Mouse (Mus musculus) hindbrain, embryonic 15.5 days (tissue): ENCODE results near the gene Vmn1r188. TPM values are rescaled to one million over a fixed set of nuclear protein-coding genes. Genes with fewer than 3 reads are reported as not detected.
"Not testable (repeated sequence)": the region's sequence is repeated elsewhere in the genome, so short reads cannot be mapped to it uniquely, and the experiment has no call there.

Source experiments
- ATAC-seq: fragments of 200-750 bp; cut with Nextera tagmentation; 2 replicates; pipeline ENCODE4 v1.8.0; 2017; ENCODE audit warnings: low read depth, moderate number of reproducible peaks, moderate TSS enrichment; ENCODE audit not compliant: low FRiP score
- H3K27ac ChIP-seq: fragments of 300-500 bp; sonication (generic); replicated peaks from 2 replicates; pipeline ENCODE4 v1.5.1; 2015; ENCODE audit warnings: mild to moderate bottlenecking, inconsistent platforms
- H3K27me3 ChIP-seq: fragments of 300-500 bp; sonication (generic); 2 replicates; pipeline ENCODE4 v1.6.1; 2015; ENCODE audit warnings: control low read depth, inconsistent platforms
- H3K36me3 ChIP-seq: fragments of 300-500 bp; sonication (generic); 2 replicates; pipeline ENCODE4 v1.6.1; 2015; ENCODE audit warnings: control low read depth, inconsistent platforms
- H3K4me1 ChIP-seq: fragments of 300-500 bp; sonication (generic); replicated peaks from 2 replicates; pipeline ENCODE4 v1.6.1; 2015; ENCODE audit warnings: control low read depth, inconsistent platforms
- H3K4me2 ChIP-seq: fragments of 300-500 bp; sonication (generic); 2 replicates; pipeline ENCODE4 v1.6.1; 2015; ENCODE audit warnings: moderate library complexity, mild to moderate bottlenecking, inconsistent platforms
- H3K4me3 ChIP-seq: fragments of 300-500 bp; sonication (generic); 2 replicates; pipeline ENCODE4 v1.5.1; 2015; ENCODE audit warnings: mild to moderate bottlenecking, inconsistent platforms
- H3K9ac ChIP-seq: fragments of 300-500 bp; sonication (generic); 2 replicates; pipeline ENCODE4 v1.6.1; 2015; ENCODE audit warnings: inconsistent platforms
- H3K9me3 ChIP-seq: fragments of 300-500 bp; sonication (generic); 2 replicates; pipeline ENCODE4 v1.6.1; 2016; ENCODE audit warnings: control low read depth, inconsistent platforms
- WGBS: fragments of 180-500 bp; shearing (Covaris S2); methylation state at CpG from one replicate; pipeline ENCODE4 v1.1.7; 2015; 5-methylcytosine and 5-hydroxymethylcytosine counted together
- microRNA-seq: library from miRNA; unstranded; fragments of <30 nt; microRNA quantifications from one replicate; pipeline ENCODE4, GENCODE M21; 2016
- polyA plus RNA-seq: library from polyadenylated mRNA; unstranded; fragments of >200 nt; fragmentation: Nextera tagmentation; extraction: Ambion mirVana; gene quantifications from 2 replicates; pipeline ENCODE4 v1.2.1, GENCODE M21; 2015

The Vmn1r188 gene
- polyA plus RNA-seq, 1 experiment from 2014 or later, result not detected

- Histone ChIP-seq H3K27me3 (no peaks in the 10 kb centered on the region), H3K9me3 (no peaks in the 10 kb centered on the region), H3K4me2 (no peak overlapping the region), H3K36me3 (no peaks in the 10 kb centered on the region), H3K27ac (no peak overlapping the region), H3K9ac (no peak overlapping the region), H3K4me3 (no peak overlapping the region), H3K4me1 (peaks cover 4% of the 10 kb centered on the region; the same call in 1 of the 2 replicates)
- WGBS, result 89% methylated on average over 1 of the region's 1 CpGs
- ATAC-seq, result no peak
Measured at GRCm38 (mm10) chr13:22053754-22054153, 30.5 kb upstream of the Vmn1r188 start.

DNA sequence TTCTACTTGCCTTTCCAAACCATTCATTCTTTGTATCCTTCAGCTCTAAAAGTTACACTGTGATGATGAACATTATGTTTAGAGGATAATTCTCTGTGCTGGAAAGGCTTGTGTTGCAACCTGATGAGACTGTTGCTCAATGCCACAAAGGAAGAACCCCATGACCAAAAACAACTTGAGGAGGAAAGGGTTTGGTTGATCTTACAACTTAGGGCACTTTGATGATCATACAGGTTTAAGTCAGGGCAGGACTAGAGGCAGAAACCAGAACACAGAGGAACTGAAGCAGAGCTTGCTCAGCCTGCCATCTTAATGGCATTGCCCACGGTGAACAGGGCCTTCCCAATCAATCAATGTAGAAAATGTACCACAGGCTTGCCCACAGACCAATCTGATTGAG lies 22.8 kb upstream of the Vmn1r188 start:
- Histone ChIP-seq H3K9me3 (no peaks in the 10 kb centered on the region), H3K4me1 (no peaks in the 10 kb centered on the region), H3K27ac (no peak overlapping the region), H3K27me3 (no peaks in the 10 kb centered on the region), H3K9ac (no peak overlapping the region), H3K4me3 (no peak overlapping the region), H3K4me2 (no peak overlapping the region), H3K36me3 (no peaks in the 10 kb centered on the region)
- WGBS, result 81% methylated on average over 1 of the region's 1 CpGs
- no peak for ATAC-seq

DNA sequence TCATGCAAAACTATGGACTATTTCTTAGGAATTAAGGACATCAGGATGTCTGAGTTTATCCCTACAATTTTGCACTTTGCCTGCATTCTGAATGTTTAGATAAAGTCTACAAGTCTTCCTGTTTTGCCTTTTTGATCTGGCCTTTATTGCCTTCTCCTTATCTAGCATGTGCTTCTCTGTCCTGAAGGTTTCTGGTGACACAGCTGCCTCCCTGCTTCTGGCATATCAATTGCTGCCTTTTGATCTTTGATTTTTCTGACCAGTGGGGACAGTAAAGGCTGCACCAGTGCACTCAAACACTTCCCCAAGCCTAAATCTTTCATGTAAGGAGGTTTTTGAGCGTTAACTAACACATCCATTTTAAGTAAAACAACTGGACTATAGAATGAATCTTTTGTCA lies 20.8 kb upstream of the Vmn1r188 start:
- 76% methylated on average over 1 of the region's 1 CpGs for WGBS
- no peaks in the 10 kb centered on the region for H3K36me3 ChIP-seq
- H3K27ac ChIP-seq, result no peak overlapping the region
- no peak for ATAC-seq
- no peaks in the 10 kb centered on the region for H3K9me3 ChIP-seq
- no peak overlapping the region for H3K4me3 ChIP-seq
- no peaks in the 10 kb centered on the region for H3K4me1 ChIP-seq
- no peak overlapping the region for H3K4me2 ChIP-seq
- H3K9ac ChIP-seq, result no peak overlapping the region
- no peaks in the 10 kb centered on the region for H3K27me3 ChIP-seq

- not testable (repeated sequence) for ATAC-seq, H3K27ac ChIP-seq, H3K4me3 ChIP-seq, H3K27me3 ChIP-seq, H3K9ac ChIP-seq, H3K9me3 ChIP-seq, H3K36me3 ChIP-seq, H3K4me2 ChIP-seq, H3K4me1 ChIP-seq
- WGBS, result 91% methylated on average over 2 of the region's 2 CpGs
Measured at GRCm38 (mm10) chr13:22105724-22106123, 21.5 kb downstream of the Vmn1r188 start, which contains the start of gene Vmn1r189. TSS of gene Vmn1r189 (minus strand) at chr13:22105824.

DNA sequence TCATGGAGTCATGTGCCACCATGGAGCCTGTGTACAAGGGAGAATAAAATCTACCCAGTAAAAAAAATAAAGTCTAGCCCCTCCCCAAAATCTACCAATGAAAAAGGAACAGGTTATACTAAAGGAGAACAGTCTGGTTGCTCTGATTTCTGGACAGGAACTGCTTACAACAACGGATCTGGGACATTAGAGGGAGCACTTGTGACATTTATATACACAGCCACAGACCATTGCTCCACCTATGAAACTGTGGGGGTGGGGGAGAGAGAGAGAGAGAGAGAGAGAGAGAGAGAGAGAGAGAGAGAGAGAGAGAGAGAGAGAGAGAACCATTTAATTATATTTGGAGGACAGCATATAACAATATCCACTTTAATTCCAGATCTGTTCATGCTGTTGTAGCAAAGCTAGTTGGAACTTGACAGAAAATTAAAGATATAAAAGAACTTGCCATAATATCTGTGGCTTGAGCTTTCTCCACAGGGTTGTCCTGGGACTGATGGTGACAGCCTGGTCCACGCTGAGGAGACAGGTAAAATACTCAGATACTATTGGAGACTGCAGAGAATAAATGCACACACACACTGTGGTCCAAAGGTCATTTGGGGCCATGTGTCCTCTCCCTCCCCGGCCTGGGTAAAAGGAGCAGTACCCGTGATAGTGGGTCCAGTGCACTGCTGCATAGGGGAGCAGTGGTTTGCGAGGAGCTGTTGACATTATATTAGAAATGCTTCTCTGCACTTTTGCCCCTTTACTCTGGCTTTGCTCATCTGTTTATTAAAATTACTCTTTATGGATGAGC lies 52.5 kb downstream of the Vmn1r188 start:
- not testable (repeated sequence) for H3K4me3 ChIP-seq, H3K4me2 ChIP-seq, ATAC-seq, H3K27ac ChIP-seq, H3K9ac ChIP-seq, H3K9me3 ChIP-seq, H3K36me3 ChIP-seq, H3K4me1 ChIP-seq, H3K27me3 ChIP-seq
- WGBS, result 76% methylated on average over 5 of the region's 5 CpGs

Small RNA genes lying within 50 kb of the gene (microRNA-seq; reads per million reads assigned to microRNA genes)
- gene Gm26300, result not detected
- gene Gm44390, result not detected
- gene Gm44486, result not detected

Other genes starting within 250 kb of the Vmn1r188 start
- 11.7 and 12.3 TPM in 2 replicates for gene Zfp184, start 139.3 kb upstream of the Vmn1r188 start, polyA plus RNA-seq
- gene Pom121l2, start 103.2 kb upstream of the Vmn1r188 start, polyA plus RNA-seq, result 0.08 TPM in 1 of 2 replicates, not detected in the other
- 0.14 TPM in 1 of 2 replicates, not detected in the other for gene Prss16, start 74.7 kb upstream of the Vmn1r188 start, polyA plus RNA-seq
- gene Hist1h2ah, start 48.9 kb upstream of the Vmn1r188 start, polyA plus RNA-seq, result 1.7 and 2.2 TPM in 2 replicates
- 1.2 and 1.5 TPM in 2 replicates for gene Hist1h2bk, start 48.6 kb upstream of the Vmn1r188 start, polyA plus RNA-seq
- gene Hist1h4i, start 43.1 kb upstream of the Vmn1r188 start, polyA plus RNA-seq, result 8.4 and 10.7 TPM in 2 replicates
- gene Hist1h2ag, start 41.5 kb upstream of the Vmn1r188 start, polyA plus RNA-seq, result 6.5 and 10.3 TPM in 2 replicates
- gene Hist1h2bj, start 41.2 kb upstream of the Vmn1r188 start, polyA plus RNA-seq, result 2.3 and 2.9 TPM in 2 replicates
- gene Vmn1r189, start 21.4 kb downstream of the Vmn1r188 start, polyA plus RNA-seq, result not detected in 2 replicates
- not detected in 2 replicates for gene Vmn1r191, start 99.5 kb downstream of the Vmn1r188 start, polyA plus RNA-seq
- not detected in 2 replicates for gene Vmn1r192, start 106.7 kb downstream of the Vmn1r188 start, polyA plus RNA-seq
- gene Vmn1r193, start 138.7 kb downstream of the Vmn1r188 start, polyA plus RNA-seq, result not detected in 2 replicates
- not detected in 2 replicates for gene Vmn1r194, start 159.8 kb downstream of the Vmn1r188 start, polyA plus RNA-seq
- gene Vmn1r195, start 186.1 kb downstream of the Vmn1r188 start, polyA plus RNA-seq, result not detected in 2 replicates
- gene Vmn1r196, start 205.5 kb downstream of the Vmn1r188 start, polyA plus RNA-seq, result not detected in 2 replicates
- gene Vmn1r197, start 240.1 kb downstream of the Vmn1r188 start, polyA plus RNA-seq, result not detected in 2 replicates